Mouse (Mus musculus) forebrain, embryonic 14.5 days (tissue): ENCODE results near the gene Rassf3. TPM values are rescaled to one million over a fixed set of nuclear protein-coding genes. Genes with fewer than 3 reads are reported as not detected.

Experiments
- ATAC-seq: fragments of 200-750 bp; cut with Nextera tagmentation; 2 replicates; pipeline ENCODE4 v1.8.0; 2017; ENCODE audit warnings: mild to moderate bottlenecking, moderate library complexity
- DNase-seq: peaks from one replicate; pipeline ENCODE4 v3.0.0-alpha.2; 2015; ENCODE audit warnings: low spot score
- H3K27ac ChIP-seq: fragments of 300-500 bp; sonication (generic); 2 replicates; pipeline ENCODE4 v1.5.1; 2014; ENCODE audit warnings: low read depth, mild to moderate bottlenecking, control low read depth, low read length, moderate library complexity
- H3K27me3 ChIP-seq: fragments of 300-500 bp; sonication (generic); replicated peaks from 2 replicates; pipeline ENCODE4 v1.6.1; 2014; ENCODE audit warnings: low read length, control low read depth, mixed read lengths; ENCODE audit not compliant: control insufficient read depth, insufficient read depth
- H3K36me3 ChIP-seq: fragments of 300-500 bp; sonication (generic); 2 replicates; pipeline ENCODE4 v1.6.1; 2014; ENCODE audit warnings: low read length, control low read depth; ENCODE audit not compliant: control insufficient read depth, insufficient read depth
- H3K4me1 ChIP-seq: fragments of 300-500 bp; sonication (generic); 2 replicates; pipeline ENCODE4 v1.6.1; 2014; ENCODE audit warnings: antibody characterized with exemption, low read length, control low read depth; ENCODE audit not compliant: control insufficient read depth, insufficient read depth
- H3K4me2 ChIP-seq: fragments of 300-500 bp; sonication (generic); 2 replicates; pipeline ENCODE4 v1.6.1; 2014; ENCODE audit warnings: mild to moderate bottlenecking, control low read depth, low read length
- H3K4me3 ChIP-seq: fragments of 300-500 bp; sonication (generic); 2 replicates; pipeline ENCODE4 v1.5.1; 2014; ENCODE audit warnings: low read depth, low read length, control low read depth
- H3K9ac ChIP-seq: fragments of 300-500 bp; sonication (generic); 2 replicates; pipeline ENCODE4 v1.6.1; 2014; ENCODE audit warnings: mild to moderate bottlenecking, low read length, control low read depth, moderate library complexity
- H3K9me3 ChIP-seq: fragments of 300-500 bp; sonication (generic); replicated peaks from 2 replicates; pipeline ENCODE4 v1.6.1; 2016; ENCODE audit warnings: low read length, control low read depth, mixed read lengths; ENCODE audit not compliant: control insufficient read depth
- WGBS: fragments of 180-500 bp; shearing (Covaris S2); extraction: QIAGEN DNeasy Blood & Tissue Kit; methylation state at CpG from one replicate; pipeline ENCODE4 v1.1.7; 2014; 5-methylcytosine and 5-hydroxymethylcytosine counted together
- polyA plus RNA-seq: library from polyadenylated mRNA; unstranded; fragments of >200 nt; fragmentation: Nextera tagmentation; extraction: Ambion mirVana; gene quantifications from 2 replicates; pipeline ENCODE4 v1.2.1, GENCODE M21; 2014

Gene Rassf3
- polyA plus RNA-seq, 1 experiment from 2014 or later, result 4.4 TPM

DNA sequence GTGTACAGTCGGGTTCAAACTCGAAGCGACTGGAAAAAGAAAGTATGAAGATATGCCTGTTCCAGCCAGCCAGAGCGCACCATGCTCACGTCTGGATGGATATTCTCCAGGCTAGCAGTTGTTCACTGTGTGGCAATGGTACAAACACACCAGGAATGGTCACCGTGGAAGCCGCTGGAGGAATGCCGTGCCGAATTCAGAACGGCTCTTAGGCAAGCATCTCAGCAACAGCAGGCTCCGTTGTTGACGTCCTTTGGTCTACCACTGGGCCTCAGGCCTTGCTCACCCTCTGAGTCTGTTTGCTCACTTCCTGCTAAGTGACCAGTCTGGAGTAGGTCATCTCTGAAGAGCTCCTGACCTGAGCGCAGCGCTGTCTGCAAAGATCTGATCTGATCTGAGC, 57.3 kb downstream of the Rassf3 start:
- Histone ChIP-seq H3K4me1 (peaks cover 7% of the 10 kb centered on the region), H3K4me3 (no peak overlapping the region), H3K9ac (no peak overlapping the region), H3K36me3 (no peaks in the 10 kb centered on the region), H3K4me2 (no peak overlapping the region), H3K9me3 (no peaks in the 10 kb centered on the region), H3K27ac (no peak overlapping the region), H3K27me3 (no peaks in the 10 kb centered on the region)
- no peak for DNase-seq
- ATAC-seq, result no peak
- 89% methylated on average over 14 of the region's 14 CpGs for WGBS

DNA sequence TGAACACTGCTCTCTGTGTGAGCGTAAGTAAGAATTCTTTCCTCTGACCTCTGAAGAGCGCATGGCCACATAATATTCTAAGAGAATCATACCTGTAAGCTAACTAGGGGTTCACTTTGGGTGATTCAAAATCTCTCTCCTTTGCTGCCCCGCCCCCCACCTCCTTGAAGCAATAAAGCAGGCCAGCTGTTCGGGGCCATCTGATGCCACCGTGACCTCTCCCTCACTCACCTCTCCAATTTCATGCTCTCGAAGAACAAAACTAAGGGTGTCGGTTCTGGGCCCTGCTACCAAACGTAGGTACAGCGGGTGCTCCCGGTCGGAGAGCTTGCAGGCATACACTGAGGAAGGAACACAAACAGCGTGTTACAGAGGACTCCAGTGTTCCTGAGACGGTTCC, 62.0 kb downstream of the Rassf3 start:
- 94% methylated on average over 13 of the region's 13 CpGs for WGBS
- no peaks in the 10 kb centered on the region for H3K27me3 ChIP-seq

DNA sequence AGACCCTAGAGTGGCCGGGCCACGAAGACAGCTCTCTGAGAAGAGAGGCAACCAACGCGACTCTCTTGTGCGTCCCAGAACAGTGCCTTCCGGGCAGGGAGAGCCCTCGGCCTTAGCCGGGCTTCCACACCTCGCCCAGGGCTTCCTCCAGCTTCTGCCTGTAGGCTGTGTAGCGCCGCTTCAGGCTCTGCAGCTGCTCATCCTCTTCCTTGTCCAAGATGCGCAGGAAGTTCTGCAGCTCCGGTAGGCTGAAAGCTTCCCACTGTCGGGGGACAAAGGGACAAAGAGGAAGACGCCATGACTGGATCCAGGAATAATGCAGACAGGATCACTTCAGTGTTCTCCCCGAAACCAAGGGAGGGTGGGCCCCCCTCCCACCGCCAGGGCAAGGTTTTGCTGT, 63.3 kb downstream of the Rassf3 start:
- ATAC-seq (no peak), DNase-seq (no peak)
- H3K9ac ChIP-seq, result no peak overlapping the region
- H3K4me1 ChIP-seq, result no peaks in the 10 kb centered on the region
- H3K27ac ChIP-seq, result no peak overlapping the region
- 91% methylated on average over 17 of the region's 17 CpGs for WGBS
- no peaks in the 10 kb centered on the region for H3K9me3 ChIP-seq
- H3K27me3 ChIP-seq, result no peaks in the 10 kb centered on the region
- H3K4me3 ChIP-seq, result no peak overlapping the region
- no peak overlapping the region for H3K4me2 ChIP-seq
- H3K36me3 ChIP-seq, result no peaks in the 10 kb centered on the region

More for the DNA sequence above, 62.0 kb downstream of the Rassf3 start:
- no peak overlapping the region for H3K9ac ChIP-seq
- DNase-seq (no peak), ATAC-seq (no peak)
- no peaks in the 10 kb centered on the region for H3K36me3 ChIP-seq
- no peak overlapping the region for H3K27ac ChIP-seq
- H3K4me2 ChIP-seq, result no peak overlapping the region
- no peaks in the 10 kb centered on the region for H3K4me1 ChIP-seq
- H3K4me3 ChIP-seq, result no peak overlapping the region
- no peaks in the 10 kb centered on the region for H3K9me3 ChIP-seq

DNA sequence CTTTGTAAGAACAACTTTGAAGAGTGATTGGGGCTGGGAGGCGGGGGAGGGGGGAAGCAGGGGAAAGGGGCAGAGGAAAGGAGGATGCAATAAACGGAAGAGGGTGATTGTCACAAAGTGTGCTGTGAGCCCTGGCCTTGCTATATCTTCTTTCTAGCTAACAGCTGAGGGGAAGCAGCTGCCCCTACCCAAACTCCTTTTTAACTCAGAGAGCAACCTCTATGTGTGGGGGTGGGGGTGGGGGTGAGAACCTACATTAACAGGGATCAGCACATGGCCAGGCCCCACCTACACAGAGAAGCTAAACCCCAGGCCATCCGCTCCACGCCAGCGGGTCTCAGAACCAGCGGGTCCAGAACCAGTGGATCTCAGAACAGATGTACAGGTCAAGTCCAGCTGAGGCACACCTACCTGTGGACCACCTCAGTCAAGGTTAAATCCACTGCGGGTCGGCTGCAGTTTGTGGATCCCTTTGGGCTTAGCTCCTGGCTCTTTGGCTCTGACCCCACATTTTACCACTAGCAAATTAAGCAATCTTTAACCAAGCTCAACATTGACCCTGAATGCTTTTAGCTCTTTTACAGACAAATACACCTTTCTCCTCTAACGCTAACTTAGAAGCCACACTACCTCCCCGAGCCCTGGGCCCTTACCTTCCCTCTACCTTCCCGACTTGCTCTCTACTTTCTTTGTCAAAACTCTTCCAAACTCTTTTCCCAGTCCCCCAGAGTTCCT, 64.3 kb downstream of the Rassf3 start:
- Histone ChIP-seq H3K27ac (no peak overlapping the region), H3K4me3 (no peak overlapping the region), H3K4me2 (no peak overlapping the region), H3K36me3 (no peaks in the 10 kb centered on the region), H3K9me3 (no peaks in the 10 kb centered on the region), H3K4me1 (no peaks in the 10 kb centered on the region), H3K27me3 (no peaks in the 10 kb centered on the region), H3K9ac (no peak overlapping the region)
- 90% methylated on average over 11 of the region's 11 CpGs for WGBS
- DNase-seq (no peak), ATAC-seq (no peak)

DNA sequence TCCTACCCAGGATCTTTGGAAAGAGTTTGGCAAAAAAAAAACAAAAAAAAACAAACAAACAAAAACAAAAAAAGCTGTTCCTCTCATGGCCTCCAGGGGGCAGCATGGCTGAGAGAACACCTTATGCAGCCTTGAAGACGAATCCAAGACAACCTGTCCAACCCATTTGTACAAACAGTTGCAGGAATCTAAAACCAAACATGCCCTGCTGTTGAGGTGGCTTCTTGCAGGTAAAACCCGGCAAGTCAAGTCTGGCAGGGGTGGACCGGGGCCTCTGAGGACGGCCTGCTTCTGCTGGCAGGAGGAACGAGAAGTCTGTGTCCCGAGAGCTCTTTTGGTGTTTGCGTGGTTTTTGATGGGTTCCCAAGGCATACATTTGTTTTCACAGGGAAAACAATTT, 66.4 kb downstream of the Rassf3 start:
- WGBS, result 75% methylated on average over 7 of the region's 7 CpGs
- no peak overlapping the region for H3K27ac ChIP-seq
- no peaks in the 10 kb centered on the region for H3K9me3 ChIP-seq
- H3K36me3 ChIP-seq, result no peaks in the 10 kb centered on the region
- DNase-seq, result peak; percentile 70
- no peak overlapping the region for H3K4me3 ChIP-seq
- no peaks in the 10 kb centered on the region for H3K4me1 ChIP-seq
- no peaks in the 10 kb centered on the region for H3K27me3 ChIP-seq
- no peak for ATAC-seq
- no peak overlapping the region for H3K9ac ChIP-seq
- no peak overlapping the region for H3K4me2 ChIP-seq

DNA sequence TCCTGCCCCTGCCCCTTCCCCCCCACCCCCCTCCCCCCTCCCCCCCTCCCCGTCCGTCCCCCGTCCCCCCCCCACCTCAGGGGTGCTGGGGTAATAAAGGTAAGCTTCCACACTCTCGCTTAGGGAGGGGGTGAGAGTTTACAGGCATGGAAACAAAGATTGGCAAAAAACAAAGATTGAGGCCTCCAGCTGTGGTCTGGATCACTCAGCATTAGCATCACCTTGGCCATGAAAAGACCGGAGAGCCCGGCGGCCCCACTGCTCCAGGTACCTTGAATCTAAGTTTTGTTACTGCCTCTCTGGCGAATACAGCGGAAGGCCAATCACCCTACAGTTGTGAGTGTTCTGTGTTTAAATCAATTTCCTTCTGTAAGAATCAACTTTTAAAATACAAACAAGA, 72.2 kb downstream of the Rassf3 start:
- ATAC-seq, result no peak
- Histone ChIP-seq H3K27ac (no peak overlapping the region), H3K4me2 (no peak overlapping the region), H3K4me1 (no peaks in the 10 kb centered on the region), H3K9ac (no peak overlapping the region), H3K27me3 (no peaks in the 10 kb centered on the region), H3K9me3 (no peaks in the 10 kb centered on the region), H3K36me3 (no peaks in the 10 kb centered on the region), H3K4me3 (no peak overlapping the region)
- DNase-seq, result no peak
- 55% methylated on average over 7 of the region's 9 CpGs for WGBS

DNA sequence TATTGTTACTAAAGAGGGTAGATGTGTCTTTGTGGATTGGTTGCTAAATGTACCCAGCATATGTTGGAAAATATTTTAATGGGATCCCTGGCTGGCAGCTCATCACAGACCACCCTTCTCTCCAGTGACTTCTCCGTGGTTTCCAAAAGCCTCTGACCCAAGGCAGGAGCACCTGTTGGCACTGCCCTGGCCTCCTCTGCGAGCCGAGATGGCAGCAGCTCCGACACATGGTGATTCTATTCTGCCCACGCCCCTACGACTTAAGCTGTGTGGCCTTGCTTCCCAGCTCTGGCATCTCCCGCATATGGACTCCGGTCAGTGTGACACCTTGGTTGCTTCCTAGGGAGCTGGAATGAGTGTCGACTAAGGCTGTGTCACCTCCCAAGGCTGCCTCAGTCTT, 73.0 kb downstream of the Rassf3 start:
- no peak overlapping the region for H3K4me3 ChIP-seq
- 82% methylated on average over 9 of the region's 9 CpGs for WGBS
- H3K4me1 ChIP-seq, result no peaks in the 10 kb centered on the region
- H3K9me3 ChIP-seq, result no peaks in the 10 kb centered on the region
- no peak overlapping the region for H3K4me2 ChIP-seq
- no peak overlapping the region for H3K27ac ChIP-seq
- no peak for ATAC-seq
- H3K36me3 ChIP-seq, result no peaks in the 10 kb centered on the region
- no peaks in the 10 kb centered on the region for H3K27me3 ChIP-seq
- no peak overlapping the region for H3K9ac ChIP-seq
- no peak for DNase-seq

DNA sequence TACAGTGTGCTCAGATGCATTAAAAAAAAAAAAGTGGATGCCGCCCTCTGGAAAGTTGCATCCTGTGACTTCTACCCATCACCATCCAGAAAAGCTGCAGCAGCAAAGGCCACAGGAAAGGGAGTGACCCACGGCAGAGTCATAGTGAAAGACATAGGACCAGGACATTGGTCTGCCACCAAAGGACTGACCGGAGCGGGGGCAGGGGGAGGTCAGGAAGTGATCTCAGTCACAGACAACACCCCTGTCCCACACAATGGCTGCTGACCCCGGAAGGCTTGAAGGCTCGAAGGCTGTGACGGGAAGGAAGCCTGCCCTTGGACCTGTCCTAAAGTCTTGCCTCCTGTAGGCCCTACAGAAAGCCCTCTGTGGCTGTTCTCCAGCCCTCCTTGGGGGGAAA, 75.1 kb downstream of the Rassf3 start:
- H3K9me3 ChIP-seq, result no peaks in the 10 kb centered on the region
- DNase-seq, result no peak
- H3K4me1 ChIP-seq, result no peaks in the 10 kb centered on the region
- no peak for ATAC-seq
- no peak overlapping the region for H3K27ac ChIP-seq
- no peaks in the 10 kb centered on the region for H3K27me3 ChIP-seq
- H3K4me2 ChIP-seq, result no peak overlapping the region
- H3K4me3 ChIP-seq, result no peak overlapping the region
- H3K9ac ChIP-seq, result no peak overlapping the region
- peaks cover 9% of the 10 kb centered on the region for H3K36me3 ChIP-seq
- WGBS, result 91% methylated on average over 7 of the region's 7 CpGs

DNA sequence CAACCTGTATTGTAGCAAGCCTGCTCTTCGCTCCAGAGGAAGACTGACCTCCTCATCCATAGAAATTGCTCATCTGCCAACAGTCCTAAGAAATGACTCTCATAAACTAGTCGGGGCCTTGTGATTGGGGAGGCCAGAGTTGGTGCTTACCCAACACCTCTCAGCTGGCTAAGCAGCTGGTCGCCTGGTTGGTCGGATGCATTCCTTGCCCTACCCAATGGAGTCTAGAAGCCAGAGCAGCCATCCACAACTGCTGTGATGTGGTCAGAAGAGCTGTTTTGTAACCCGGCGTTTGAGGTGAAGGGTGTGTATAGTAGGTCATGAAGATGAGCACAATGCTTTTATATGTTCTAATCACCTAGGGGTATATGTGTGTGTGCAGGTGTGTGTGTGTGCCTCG, 77.5 kb downstream of the Rassf3 start:
- Histone ChIP-seq H3K9ac (no peak overlapping the region), H3K27me3 (no peaks in the 10 kb centered on the region), H3K4me3 (no peak overlapping the region), H3K4me1 (no peaks in the 10 kb centered on the region), H3K4me2 (no peak overlapping the region), H3K36me3 (peaks cover 32% of the 10 kb centered on the region), H3K27ac (no peak overlapping the region), H3K9me3 (no peaks in the 10 kb centered on the region)
- DNase-seq (no peak), ATAC-seq (no peak)
- WGBS, result 93% methylated on average over 7 of the region's 7 CpGs
